Mouse (Mus musculus): ENCODE data around the gene Ubald1. TPM values are rescaled to one million over a fixed set of nuclear protein-coding genes. Genes with fewer than 3 reads are reported as not detected.

Ubald1 gene
- polyA plus RNA-seq, 1 experiment, result 31.3 TPM

GRCm38 (mm10) chr16:4833858-4834257 lies 46.3 kb downstream of the Ubald1 start:
- Histone ChIP-seq H3K27ac (ENCODE audit: insufficient read depth, low read length) (peak overlapping the region; percentile 34; the same call in 1 of the 2 replicates), H3K4me1 (ENCODE audit: control insufficient read depth, insufficient read depth, low read length) (no peaks in the 10 kb centered on the region), H3K4me3 (ENCODE audit: insufficient read depth, low read length) (no peak overlapping the region)
- no peak for TF ChIP-seq POLR2A (IDR thresholded peaks at IDR 0.05; ENCODE audit: low read depth, low read length)
- TF ChIP-seq CTCF (IDR thresholded peaks at IDR 0.05; ENCODE audit: borderline replicate concordance, insufficient read depth, low read length), result no peak

GRCm38 (mm10) chr16:4831650-4832419 lies 48.3 kb downstream of the Ubald1 start:
- Histone ChIP-seq H3K4me3 (ENCODE audit: insufficient read depth, low read length) (no peak overlapping the region), H3K27ac (ENCODE audit: insufficient read depth, low read length) (no peak overlapping the region), H3K4me1 (ENCODE audit: control insufficient read depth, insufficient read depth, low read length) (no peaks in the 10 kb centered on the region)
- TF ChIP-seq CTCF (IDR thresholded peaks at IDR 0.05; ENCODE audit: borderline replicate concordance, insufficient read depth, low read length) (no peak), POLR2A (IDR thresholded peaks at IDR 0.05; ENCODE audit: low read depth, low read length) (no peak)

GRCm38 (mm10) chr16:4829271-4829900 lies 50.7 kb downstream of the Ubald1 start:
- no peak overlapping the region for H3K4me3 ChIP-seq (ENCODE audit: insufficient read depth, low read length)
- H3K4me1 ChIP-seq (ENCODE audit: control insufficient read depth, insufficient read depth, low read length), result no peaks in the 10 kb centered on the region
- no peak overlapping the region for H3K27ac ChIP-seq (ENCODE audit: insufficient read depth, low read length)
- TF ChIP-seq POLR2A (IDR thresholded peaks at IDR 0.05; ENCODE audit: low read depth, low read length) (no peak), CTCF (IDR thresholded peaks at IDR 0.05; ENCODE audit: borderline replicate concordance, insufficient read depth, low read length) (no peak)

GRCm38 (mm10) chr16:4827639-4828038 lies 52.5 kb downstream of the Ubald1 start:
- Histone ChIP-seq H3K27ac (ENCODE audit: insufficient read depth, low read length) (no peak overlapping the region), H3K4me1 (ENCODE audit: control insufficient read depth, insufficient read depth, low read length) (no peaks in the 10 kb centered on the region), H3K4me3 (ENCODE audit: insufficient read depth, low read length) (no peak overlapping the region)
- TF ChIP-seq CTCF (IDR thresholded peaks at IDR 0.05; ENCODE audit: borderline replicate concordance, insufficient read depth, low read length) (no peak), POLR2A (IDR thresholded peaks at IDR 0.05; ENCODE audit: low read depth, low read length) (no peak)

Other genes starting within 250 kb of the Ubald1 start
- 72.1 and 79.5 TPM in 2 replicates for gene Vasn, start 240.4 kb downstream of the Ubald1 start, polyA plus RNA-seq (2011; ENCODE audit: insufficient read length, low read depth, missing spikeins)
- 39.7 and 47.6 TPM in 2 replicates for gene Dnaja3, start 240.3 kb downstream of the Ubald1 start, polyA plus RNA-seq (2011; ENCODE audit: insufficient read length, low read depth, missing spikeins)
- gene Coro7, start 200.5 kb downstream of the Ubald1 start, polyA plus RNA-seq (2011; ENCODE audit: insufficient read length, low read depth, missing spikeins), result 17.7 and 23.3 TPM in 2 replicates
- gene Nmral1, start 161.0 kb downstream of the Ubald1 start, polyA plus RNA-seq (2011; ENCODE audit: insufficient read length, low read depth, missing spikeins), result 9.7 and 14.8 TPM in 2 replicates
- gene Hmox2, start 154.0 kb downstream of the Ubald1 start, polyA plus RNA-seq (2011; ENCODE audit: insufficient read length, low read depth, missing spikeins), result 47.7 and 50.0 TPM in 2 replicates
- gene Cdip1, start 90.0 kb downstream of the Ubald1 start, polyA plus RNA-seq (2011; ENCODE audit: insufficient read length, low read depth, missing spikeins), result 30.3 and 34.1 TPM in 2 replicates
- gene 4930562C15Rik, start 44.9 kb downstream of the Ubald1 start, polyA plus RNA-seq (2011; ENCODE audit: insufficient read length, low read depth, missing spikeins), result not detected in 2 replicates
- gene Mgrn1, start 5.9 kb upstream of the Ubald1 start, polyA plus RNA-seq (2011; ENCODE audit: insufficient read length, low read depth, missing spikeins), result 65.0 and 66.9 TPM in 2 replicates
- 20.2 and 27.5 TPM in 2 replicates for gene Nudt16l1, start 58.4 kb upstream of the Ubald1 start, polyA plus RNA-seq (2011; ENCODE audit: insufficient read length, low read depth, missing spikeins)
- gene Anks3, start 83.9 kb upstream of the Ubald1 start, polyA plus RNA-seq (2011; ENCODE audit: insufficient read length, low read depth, missing spikeins), result 32.3 and 41.4 TPM in 2 replicates
- not detected in 2 replicates for gene Sept12, start 117.5 kb upstream of the Ubald1 start, polyA plus RNA-seq (2011; ENCODE audit: insufficient read length, low read depth, missing spikeins)
- not detected in 2 replicates for gene Smim22, start 127.0 kb upstream of the Ubald1 start, polyA plus RNA-seq (2011; ENCODE audit: insufficient read length, low read depth, missing spikeins)
- gene Rogdi, start 133.2 kb upstream of the Ubald1 start, polyA plus RNA-seq (2011; ENCODE audit: insufficient read length, low read depth, missing spikeins), result 14.5 and 14.7 TPM in 2 replicates
- 68.0 and 69.9 TPM in 2 replicates for gene Glyr1, start 169.5 kb upstream of the Ubald1 start, polyA plus RNA-seq (2011; ENCODE audit: insufficient read length, low read depth, missing spikeins)
- gene Ubn1, start 169.7 kb upstream of the Ubald1 start, polyA plus RNA-seq (2011; ENCODE audit: insufficient read length, low read depth, missing spikeins), result 23.8 and 30.7 TPM in 2 replicates